In the genomic region with DNA sequence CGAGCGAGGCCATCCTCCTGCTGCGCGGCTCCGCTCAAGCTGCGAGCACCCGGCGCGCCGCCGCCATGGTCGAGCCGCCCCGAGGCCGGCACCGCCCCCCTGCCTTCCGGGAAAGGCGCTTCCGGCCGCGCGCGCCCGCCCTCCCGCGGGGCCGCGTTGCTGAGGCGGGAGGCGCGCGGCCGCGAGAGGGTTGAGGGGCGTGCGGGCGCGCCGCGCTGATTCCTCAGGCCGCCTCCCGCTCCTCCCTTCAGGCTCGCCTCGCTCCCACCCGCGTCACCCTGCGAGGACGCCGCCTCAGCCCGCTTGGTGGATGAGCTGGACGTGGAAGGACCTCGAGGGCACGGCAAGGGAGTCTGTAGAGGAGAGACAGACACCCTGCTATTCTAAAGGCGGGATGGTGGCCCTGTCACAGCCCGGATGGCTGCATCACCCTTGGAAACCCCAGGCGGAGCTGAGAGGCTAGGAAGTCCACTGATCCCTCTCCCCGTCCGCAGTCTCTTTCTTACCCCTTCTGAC, we compare ENCODE assay signal across 8 mouse cellular contexts. TPM values are rescaled to one million over a fixed set of nuclear protein-coding genes. Genes with fewer than 3 reads are reported as not detected.
DNase-seq lines count a peak whose midpoint lies in the region; ATAC-seq and TF ChIP-seq lines count a peak whose summit lies in the region.

A gene (minus strand): TSS at position 53 of the 516 bp plus-strand sequence.

- H3K36me3 ChIP-seq in E14TG2a.4 (ENCODE audit: insufficient read depth, low read length), result peaks cover 6% of the 10 kb centered on the region; the same call in 1 of the 2 replicates
- no peaks in the 10 kb centered on the region for H3K36me3 ChIP-seq in forebrain, embryonic 16.5 days (ENCODE audit: control insufficient read depth, insufficient read depth)
- no peaks in the 10 kb centered on the region for H3K36me3 ChIP-seq in lung, embryonic 14.5 days (ENCODE audit: insufficient read depth)
- no peaks in the 10 kb centered on the region for H3K36me3 ChIP-seq in thymus, adult 2 months (ENCODE audit: control insufficient read depth, insufficient read depth, low read length)

- intact Hi-C loops in heart, postnatal 25 days (cut with DNase I), result loop anchor here (2.0 kb wide), 3 partner anchors 29 to 105 kb away; a partner anchor contains a TSS

- TF ChIP-seq POLR2A in thymus, adult 2 months (IDR thresholded peaks at IDR 0.05; ENCODE audit: control insufficient read depth, extremely low read depth, insufficient read depth, low read length, poor library complexity), result peak; percentile 72

- peak within 1 kb of the TSS; percentile 95 for H3K27ac ChIP-seq in forebrain, embryonic 16.5 days (ENCODE audit: low read length)
- H3K27ac ChIP-seq in layer of hippocampus, adult 2 months, result peak within 1 kb of the TSS; percentile 97
- H3K27ac ChIP-seq in lung, embryonic 14.5 days (ENCODE audit: low read depth), result peak within 1 kb of the TSS; percentile 94
- no peak within 1 kb of the TSS for H3K27ac ChIP-seq in thymus, adult 2 months (ENCODE audit: control insufficient read depth, insufficient read depth, low read length)

- H3K27me3 ChIP-seq in E14TG2a.4 (ENCODE audit: insufficient read depth, low read length), result 0 out of 2 replicates have a peak, but pooled peaks cover 2% of the 10 kb centered on the region
- no peaks in the 10 kb centered on the region for H3K27me3 ChIP-seq in forebrain, embryonic 16.5 days (replicated peaks; ENCODE audit: control insufficient read depth, insufficient read depth, low read length)
- H3K27me3 ChIP-seq in lung, embryonic 14.5 days (ENCODE audit: insufficient read depth, low read length), result no peaks in the 10 kb centered on the region
- H3K27me3 ChIP-seq in thymus, adult 2 months (ENCODE audit: control insufficient read depth, insufficient read depth, low read length), result no peaks in the 10 kb centered on the region

- H3K9me3 ChIP-seq in E14TG2a.4 (ENCODE audit: low read length), result no peaks in the 10 kb centered on the region
- H3K9me3 ChIP-seq in forebrain, embryonic 16.5 days (ENCODE audit: control insufficient read depth, low read length), result no peaks in the 10 kb centered on the region
- no peaks in the 10 kb centered on the region for H3K9me3 ChIP-seq in lung, embryonic 14.5 days (ENCODE audit: low read depth, low read length)

- DNase-seq in c-Kit-positive CD71-positive TER-119-negative erythroid progenitor cells, embryonic 14.5 days (ENCODE audit: low read depth), result peak; percentile 60
- DNase-seq in heart, postnatal 25 days (ENCODE audit: low spot score), result peak; percentile 81
- DNase-seq in layer of hippocampus, adult 2 months (ENCODE audit: low spot score in 2 of 2), result peak; percentile 84 to 86
- DNase-seq in lung, embryonic 14.5 days, result peak; percentile 96
- peak; percentile 87 for DNase-seq in thymus, adult 2 months

- no peak for TF ChIP-seq CTCF in E14TG2a.4 (conservative IDR thresholded peaks at IDR 0.05; ENCODE audit: low read length)
- TF ChIP-seq CTCF in layer of hippocampus, adult 2 months (conservative IDR thresholded peaks at IDR 0.05), result no peak
- no peak for TF ChIP-seq CTCF in lung, embryonic 14.5 days (IDR thresholded peaks at IDR 0.05; ENCODE audit: low read depth)
- no peak for TF ChIP-seq CTCF in thymus, adult 2 months (IDR thresholded peaks at IDR 0.05; ENCODE audit: borderline replicate concordance, control insufficient read depth, extremely low read depth, insufficient read depth, low read length, poor library complexity)

- ATAC-seq in forebrain, embryonic 16.5 days, result peak; percentile 93
- ATAC-seq in lung, embryonic 14.5 days (ENCODE audit: insufficient read depth), result peak; percentile 93
- ATAC-seq in neutrophil, adult 5-6 weeks (ENCODE audit: extremely low read depth, insufficient number of reproducible peaks, low FRiP score, poor library complexity, severe bottlenecking), result peak; percentile 65

- H3K9ac ChIP-seq in forebrain, embryonic 16.5 days (replicated peaks; ENCODE audit: low read depth, low read length), result peak within 1 kb of the TSS; percentile 82
- H3K9ac ChIP-seq in lung, embryonic 14.5 days, result peak within 1 kb of the TSS; percentile 79

- WGBS in forebrain, embryonic 16.5 days, result under 1% methylated on average over 34 of the region's 58 CpGs
- WGBS in lung, embryonic 14.5 days, result 2% methylated on average over 53 of the region's 58 CpGs
- 2% methylated on average over 55 of the region's 58 CpGs for WGBS in thymus, adult 2 months

- H3K4me3 ChIP-seq in E14TG2a.4 (replicated peaks; ENCODE audit: low read length), result peak within 1 kb of the TSS; percentile 85
- H3K4me3 ChIP-seq in forebrain, embryonic 16.5 days (replicated peaks; ENCODE audit: low read length), result peak within 1 kb of the TSS; percentile 81
- H3K4me3 ChIP-seq in layer of hippocampus, adult 2 months, result peak within 1 kb of the TSS; percentile 88
- H3K4me3 ChIP-seq in lung, embryonic 14.5 days (ENCODE audit: low read depth, low read length), result peak within 1 kb of the TSS; percentile 69
- H3K4me3 ChIP-seq in thymus, adult 2 months (ENCODE audit: control insufficient read depth, insufficient read depth, low read length), result peak within 1 kb of the TSS; percentile 97

- H3K4me1 ChIP-seq in E14TG2a.4 (replicated peaks; ENCODE audit: low read depth, low read length), result peaks cover 32% of the 10 kb centered on the region
- H3K4me1 ChIP-seq in forebrain, embryonic 16.5 days (replicated peaks; ENCODE audit: control insufficient read depth, insufficient read depth, low read length), result peaks cover 36% of the 10 kb centered on the region
- H3K4me1 ChIP-seq in lung, embryonic 14.5 days (ENCODE audit: insufficient read depth), result peaks cover 11% of the 10 kb centered on the region
- peaks cover 17% of the 10 kb centered on the region for H3K4me1 ChIP-seq in thymus, adult 2 months (replicated peaks; ENCODE audit: control insufficient read depth, insufficient read depth, low read length)

- peak within 1 kb of the TSS; percentile 73 for H3K4me2 ChIP-seq in forebrain, embryonic 16.5 days (ENCODE audit: low read length)
- H3K4me2 ChIP-seq in lung, embryonic 14.5 days, result peak within 1 kb of the TSS; percentile 77

RNA-seq across cellular contexts. Expression of the gene that starts here (rescaled TPM):
- polyA plus RNA-seq in forebrain, embryonic 16.5 days (2015; fragmentation: Nextera tagmentation; extraction: Ambion mirVana), result 99.0 and 109 TPM in 2 replicates
- 100 to 1,000 TPM; 121 to 134 TPM for total RNA-seq in heart, postnatal 25 days (2021)
- total RNA-seq in layer of hippocampus, adult 2 months (2021), result 100 to 1,000 TPM in 1 of 2 experiments, 10 to 100 TPM in 1; 97.5 to 104 TPM
- 81.8 and 92.3 TPM in 2 replicates for polyA plus RNA-seq in lung, embryonic 14.5 days (2014; fragmentation: Nextera tagmentation; extraction: Ambion mirVana)
- 115 and 116 TPM in 2 replicates for total RNA-seq in neutrophil, adult 5-6 weeks (2017)
- 37.5 and 45.2 TPM in 2 replicates for polyA plus RNA-seq in thymus, adult 2 months (2012; rRNA removed)
